Mouse (Mus musculus) lung, postnatal 25 days (tissue): ENCODE results near the gene Gm36176.
"Not testable (repeated sequence)": the region's sequence is repeated elsewhere in the genome, so short reads cannot be mapped to it uniquely, and the experiment has no call there.

Experiments
- DNase-seq: peaks from one replicate; pipeline ENCODE4 v3.0.0; 2022; ENCODE audit warnings: low spot score

Gm36176 gene

GRCm38 (mm10) chr10:77846503-77846902 is at the start of gene Gm36176:
Gm36176 (plus strand) TSS chr10:77846803.
- no peak for DNase-seq

DNA sequence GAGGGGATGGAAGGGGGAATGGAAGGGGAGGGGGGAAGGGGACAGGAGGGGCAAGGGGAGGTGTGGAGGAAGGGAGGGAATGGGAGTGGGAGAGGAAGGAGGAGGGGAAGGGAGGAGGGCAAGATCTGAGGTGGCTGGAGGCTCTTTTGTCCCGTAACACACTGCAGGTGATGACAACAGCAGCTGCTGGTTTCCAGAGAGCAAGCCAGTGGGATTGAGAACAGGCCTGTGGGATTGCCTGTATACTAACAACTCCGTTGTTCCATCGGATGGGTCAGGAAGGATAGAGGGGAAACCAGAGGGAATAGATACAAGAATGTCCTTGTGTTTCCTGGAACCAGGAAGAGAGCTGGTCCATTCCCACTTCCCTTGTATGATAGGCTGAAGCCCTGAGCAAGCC is 48.9 kb upstream of the Gm36176 start:
- DNase-seq, result no peak

- DNase-seq, result not testable (repeated sequence)
Measured at GRCm38 (mm10) chr10:77798164-77798920, 48.3 kb upstream of the Gm36176 start.

DNA sequence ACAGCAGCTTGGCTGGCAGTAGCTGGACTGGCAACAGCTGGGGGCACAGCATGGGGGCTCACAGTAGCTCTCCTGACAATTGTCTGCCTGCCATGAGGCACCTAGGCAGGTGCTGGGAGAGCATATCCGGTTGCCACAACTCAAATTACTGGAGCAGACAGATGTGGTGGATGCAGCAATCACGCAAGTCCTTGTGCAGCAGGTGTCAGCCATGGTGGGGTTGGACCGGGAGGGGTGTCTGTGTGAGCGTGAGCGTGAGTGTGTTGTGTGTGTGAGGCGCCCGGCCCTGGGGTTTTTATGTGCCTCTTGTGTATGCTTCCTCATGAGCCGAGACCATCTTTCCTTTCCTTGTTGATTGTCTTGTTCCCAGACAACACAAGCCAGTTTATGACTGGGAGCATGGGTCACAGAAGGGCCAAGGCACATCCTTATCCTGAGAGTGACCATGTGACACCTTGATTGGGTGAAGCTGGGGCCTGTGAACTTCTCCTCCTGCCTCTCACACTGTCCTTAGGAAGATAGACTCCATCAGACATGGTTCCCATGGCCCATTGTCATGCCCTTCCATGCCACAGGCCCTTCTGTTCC is 47.6 kb upstream of the Gm36176 start, which contains the start of gene Gm19668:
Gene Gm19668, minus strand, starts transcription at position 213 of the 588 bp plus-strand sequence.
- no peak for DNase-seq

DNA sequence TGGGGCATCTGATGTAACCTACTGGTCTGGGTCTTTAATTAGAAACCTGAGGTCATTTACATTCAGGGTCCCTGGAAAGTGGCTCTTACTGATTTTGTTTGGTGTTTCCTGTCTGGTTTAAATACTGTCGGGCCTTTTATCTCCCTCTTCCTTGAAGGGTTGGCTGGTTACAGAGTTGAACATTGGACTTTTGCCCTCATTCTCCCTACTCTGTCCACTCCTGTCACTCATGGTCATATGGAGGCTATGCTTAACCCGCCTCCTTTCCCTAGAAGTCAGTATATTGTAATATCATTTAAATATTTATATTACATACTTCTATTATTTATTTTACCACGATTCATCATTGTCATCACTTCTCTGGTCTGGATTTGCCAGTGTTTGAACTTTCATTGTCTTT is 42.5 kb upstream of the Gm36176 start:
- DNase-seq, result no peak

GRCm38 (mm10) chr10:77811743-77812142 is 34.9 kb upstream of the Gm36176 start, which contains the start of gene Gm9507:
Gm9507 (minus strand) TSS chr10:77811843.
- no peak for DNase-seq

DNA sequence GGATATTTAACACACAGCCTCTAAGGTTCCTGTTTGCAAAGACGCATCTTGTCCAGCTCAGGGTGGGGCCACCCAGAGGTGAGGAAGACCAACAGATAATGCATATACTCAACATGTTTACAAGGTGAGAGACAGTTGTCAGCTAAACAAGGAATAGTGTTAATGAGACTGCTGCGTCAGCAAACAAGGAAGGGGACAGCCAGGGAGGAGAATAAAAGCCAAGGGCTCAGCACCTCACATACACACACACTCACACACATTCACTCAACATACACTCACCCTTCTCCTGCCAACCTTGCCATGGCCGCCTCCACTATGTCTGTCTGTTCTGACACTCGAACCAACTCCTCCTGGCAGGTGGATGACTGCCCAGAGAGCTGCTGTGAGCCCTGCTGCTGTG is 32.2 kb upstream of the Gm36176 start, which contains the start of gene Gm2696:
Gene Gm2696, plus strand, starts transcription at position 301 of the 400 bp plus-strand sequence.
- DNase-seq, result no peak

GRCm38 (mm10) chr10:77815514-77815913 is 31.1 kb upstream of the Gm36176 start:
- no peak for DNase-seq

DNA sequence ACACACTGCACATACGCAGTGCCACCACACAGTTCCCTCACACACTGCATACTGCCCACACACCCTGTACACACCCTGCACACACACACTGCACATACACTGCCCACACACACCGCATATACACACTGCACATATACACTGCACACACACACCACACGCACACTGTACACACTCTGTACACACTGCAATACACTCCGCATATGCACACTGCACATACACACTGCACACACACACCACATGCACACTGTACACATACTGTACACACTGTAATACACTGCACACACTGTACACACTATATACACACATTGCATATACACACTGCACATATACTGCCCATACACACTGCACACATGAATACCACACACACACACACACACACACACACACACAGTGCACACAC is 28.1 kb upstream of the Gm36176 start:
- DNase-seq, result no peak

- DNase-seq, result no peak
Measured at GRCm38 (mm10) chr10:77819203-77819602, 27.4 kb upstream of the Gm36176 start.

GRCm38 (mm10) chr10:77826951-77827350 is 19.7 kb upstream of the Gm36176 start, which contains the start of gene Krtap10-4:
Krtap10-4 (minus strand) TSS chr10:77827095.
- DNase-seq, result no peak

GRCm38 (mm10) chr10:77835647-77836046 is 11.0 kb upstream of the Gm36176 start, which contains the start of gene Krtap10-10:
Krtap10-10 (plus strand) TSS chr10:77835947.
- DNase-seq, result no peak

- no peak for DNase-seq
Measured at GRCm38 (mm10) chr10:77839006-77839405, 7.6 kb upstream of the Gm36176 start.

DNA sequence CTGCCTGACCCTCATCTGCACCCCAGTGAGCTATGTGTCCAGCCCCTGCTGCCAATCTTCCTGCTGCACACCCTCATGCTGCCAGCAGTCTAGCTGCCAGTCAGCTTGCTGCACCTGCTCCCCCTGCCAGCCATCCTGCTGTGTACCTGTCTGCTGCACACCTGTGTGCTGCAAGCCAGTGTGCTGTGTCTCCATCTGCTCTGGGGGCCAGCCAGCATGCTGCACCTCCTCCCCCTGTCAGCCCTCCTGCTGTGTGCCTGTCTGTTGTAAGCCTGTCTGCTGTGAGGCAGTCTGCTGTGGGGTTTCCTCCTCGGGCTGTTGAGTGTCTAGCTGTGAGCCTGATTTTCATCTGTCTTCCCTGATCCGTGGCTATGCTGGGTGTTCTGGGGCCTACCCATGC is 358 bp downstream of the Gm36176 start:
- no peak for DNase-seq

DNA sequence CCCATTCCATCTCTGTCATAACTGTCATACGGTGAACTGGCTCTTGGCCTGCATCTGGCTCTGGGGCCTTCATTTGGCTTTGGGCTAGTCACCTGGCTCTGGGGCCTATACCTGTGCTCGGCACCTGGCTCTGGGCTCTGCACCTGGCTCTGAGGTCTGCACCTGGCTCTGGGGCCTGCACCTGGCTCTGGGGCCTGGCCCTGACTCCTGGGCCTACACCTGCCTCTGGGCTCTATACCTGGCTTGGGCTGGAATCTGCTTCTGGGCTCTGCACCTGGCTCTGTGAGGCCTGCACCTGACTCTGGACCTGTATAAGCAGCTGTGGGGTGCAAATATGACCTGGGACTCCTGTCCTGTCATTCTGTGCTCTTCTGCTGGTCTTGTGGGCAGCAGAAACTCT is 935 bp downstream of the Gm36176 start:
- DNase-seq, result no peak

- no peak for DNase-seq
Measured at GRCm38 (mm10) chr10:77852559-77852958, 6.0 kb downstream of the Gm36176 start, which contains the start of gene Gm10318. Gm10318 (plus strand) TSS chr10:77852859.

- no peak for DNase-seq
Measured at GRCm38 (mm10) chr10:77861675-77862074, 15.1 kb downstream of the Gm36176 start, which contains the start of gene Gm3285. Gm3285 (plus strand) TSS chr10:77861975.

- DNase-seq, result peak; percentile 64
Measured at GRCm38 (mm10) chr10:77864067-77864761, 17.6 kb downstream of the Gm36176 start.

GRCm38 (mm10) chr10:77864762-77865143 is 18.1 kb downstream of the Gm36176 start:
- DNase-seq, result no peak

- no peak for DNase-seq
Measured at GRCm38 (mm10) chr10:77867546-77867945, 20.9 kb downstream of the Gm36176 start.

DNA sequence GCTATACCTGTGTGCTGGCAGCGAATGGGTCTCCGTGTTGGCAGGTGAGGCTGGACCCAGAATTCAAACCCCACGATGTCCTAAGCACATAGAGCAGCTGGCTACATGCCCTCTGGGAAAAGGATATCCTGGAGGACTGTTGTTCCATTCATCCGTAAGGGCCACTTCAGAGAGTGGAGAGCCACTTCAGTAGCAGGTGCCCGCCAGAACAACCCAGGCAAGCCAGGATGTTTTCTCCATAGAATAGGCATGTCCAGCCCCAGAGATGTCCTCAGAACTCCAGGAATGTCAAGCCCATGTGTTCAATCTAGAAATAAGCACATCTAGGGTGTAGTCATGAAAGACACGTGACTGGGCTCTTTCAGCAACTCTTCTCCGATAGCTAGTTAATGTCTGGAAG is 23.0 kb downstream of the Gm36176 start:
- DNase-seq, result peak; percentile 62

DNA sequence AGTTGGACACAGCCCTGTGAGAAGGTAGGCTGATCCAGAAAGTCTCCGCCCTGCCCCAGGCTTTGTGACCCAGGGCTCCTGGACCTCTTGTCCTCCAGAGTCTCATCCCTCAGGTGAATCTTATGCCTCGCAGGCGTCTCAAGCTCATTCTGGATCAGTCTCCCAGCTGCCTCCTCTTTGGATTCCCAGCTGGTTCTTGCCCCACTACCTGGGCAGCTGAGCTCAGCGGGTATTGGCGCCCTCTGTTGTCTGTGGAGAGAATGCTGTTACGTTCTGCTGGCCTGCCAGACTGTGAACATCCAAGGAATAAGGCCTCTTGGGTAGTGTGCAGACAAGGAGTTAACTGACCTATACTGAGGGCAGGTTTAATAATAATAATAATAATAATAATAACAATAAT is 32.4 kb downstream of the Gm36176 start:
- DNase-seq, result peak; percentile 35

DNA sequence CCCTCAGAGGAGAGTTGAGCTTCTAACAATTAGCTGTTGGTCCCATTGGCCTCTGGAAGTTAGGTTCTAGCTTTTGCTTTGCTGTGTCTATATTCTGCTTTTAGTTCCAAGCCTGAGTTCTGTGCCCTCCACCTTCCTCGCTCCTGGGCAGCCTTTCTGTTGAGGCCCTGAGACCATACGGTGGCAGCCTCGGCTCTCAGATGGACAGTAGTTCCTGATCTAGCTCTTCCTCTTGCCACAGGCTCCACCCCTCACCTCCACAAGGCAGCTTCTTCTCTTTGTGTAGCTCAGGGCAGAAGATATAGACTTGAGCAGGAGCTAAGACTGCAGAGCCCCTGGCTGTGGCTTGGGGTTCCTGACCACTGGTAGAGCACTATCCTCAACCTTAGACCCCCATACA is 33.7 kb downstream of the Gm36176 start:
- no peak for DNase-seq
